Mouse (Mus musculus): ENCODE measurements around the gene Tmbim4.
"Not testable (repeated sequence)": the region's sequence is repeated elsewhere in the genome, so short reads cannot be mapped to it uniquely, and the experiment has no call there.

Gene Tmbim4

DNA sequence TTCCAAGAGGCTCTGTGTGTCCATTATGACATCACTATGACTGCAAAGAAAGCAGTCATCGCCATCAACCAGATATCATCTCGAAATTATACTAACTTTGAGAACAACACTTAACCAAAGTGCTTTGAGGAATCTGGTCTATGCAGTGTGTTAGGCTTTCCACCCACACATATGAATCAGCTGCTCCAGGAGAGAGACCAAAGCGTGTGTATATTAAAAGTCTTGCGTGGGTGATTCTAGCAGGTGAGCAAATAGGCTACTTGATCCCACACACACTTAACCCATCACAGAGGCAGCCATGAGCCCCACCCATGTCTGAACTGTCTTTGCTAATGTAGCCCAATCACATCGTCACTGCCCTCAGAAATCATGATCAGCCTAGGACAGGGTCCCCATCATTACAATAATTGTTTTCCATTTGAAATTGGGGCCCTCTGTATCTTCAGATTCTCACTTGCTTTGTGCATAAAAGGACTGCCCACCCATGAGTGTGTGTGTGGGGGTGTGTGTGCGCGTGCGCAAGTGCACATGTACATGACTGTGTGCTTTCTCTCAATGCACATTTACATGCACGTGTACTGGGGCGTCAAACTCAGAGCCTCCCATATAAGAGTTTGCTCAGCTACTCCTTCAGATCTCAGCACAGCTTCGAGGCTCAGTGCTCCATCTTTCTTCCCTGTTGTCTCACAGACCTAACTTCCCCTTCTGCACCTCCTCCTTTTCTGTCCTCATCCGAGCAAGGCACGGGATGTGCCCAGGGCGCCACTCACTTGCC, 4.1 kb upstream of the Tmbim4 start:
- no peak for DNase-seq (ENCODE audit: low read depth, low spot score)

- peak; percentile 74 for DNase-seq (ENCODE audit: low read depth, low spot score)
These were observed 592 bp downstream of the Tmbim4 start, which contains the start of gene Irak3 for GRCm38 (mm10) chr10:120201961-120202402. Gene Irak3 (minus strand): TSS chr10:120202130.

DNA sequence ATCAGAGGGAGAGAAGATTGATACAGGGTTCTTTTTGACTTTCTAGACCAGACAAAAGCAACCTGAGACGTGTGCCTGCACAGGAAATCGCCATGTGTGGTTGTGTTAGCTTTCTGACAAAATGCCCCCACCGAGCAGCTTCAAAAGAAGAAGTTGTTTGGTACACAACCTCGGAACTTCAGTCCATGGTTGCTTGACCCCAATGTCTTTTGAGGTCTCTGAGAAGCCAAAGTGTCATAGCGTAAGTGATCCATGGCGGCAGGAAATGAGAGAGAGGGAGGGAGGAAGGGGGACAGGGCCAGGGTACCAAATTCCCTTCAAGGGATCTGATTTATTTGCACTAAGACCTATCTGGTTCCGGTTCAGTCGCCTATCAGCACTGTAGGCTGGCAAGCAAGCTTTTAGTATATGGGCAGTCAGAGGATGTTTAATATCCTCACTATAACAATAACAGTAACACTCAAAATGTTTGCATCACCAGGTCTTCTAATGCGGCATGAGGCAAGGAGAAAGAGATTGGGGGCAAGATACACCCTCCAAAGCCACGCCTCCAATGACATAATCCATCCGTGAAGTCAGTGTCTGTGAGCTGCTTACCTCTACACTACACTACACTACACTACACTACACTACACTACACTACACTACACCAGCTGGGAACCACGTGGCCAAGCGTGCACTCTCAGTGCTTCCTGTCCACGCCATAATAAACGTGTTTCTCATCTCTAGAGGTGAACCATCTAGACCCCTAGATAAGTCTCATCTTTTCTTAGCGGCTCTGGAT, 1.3 kb downstream of the Tmbim4 start:
- no peak for DNase-seq (ENCODE audit: low read depth, low spot score)

DNA sequence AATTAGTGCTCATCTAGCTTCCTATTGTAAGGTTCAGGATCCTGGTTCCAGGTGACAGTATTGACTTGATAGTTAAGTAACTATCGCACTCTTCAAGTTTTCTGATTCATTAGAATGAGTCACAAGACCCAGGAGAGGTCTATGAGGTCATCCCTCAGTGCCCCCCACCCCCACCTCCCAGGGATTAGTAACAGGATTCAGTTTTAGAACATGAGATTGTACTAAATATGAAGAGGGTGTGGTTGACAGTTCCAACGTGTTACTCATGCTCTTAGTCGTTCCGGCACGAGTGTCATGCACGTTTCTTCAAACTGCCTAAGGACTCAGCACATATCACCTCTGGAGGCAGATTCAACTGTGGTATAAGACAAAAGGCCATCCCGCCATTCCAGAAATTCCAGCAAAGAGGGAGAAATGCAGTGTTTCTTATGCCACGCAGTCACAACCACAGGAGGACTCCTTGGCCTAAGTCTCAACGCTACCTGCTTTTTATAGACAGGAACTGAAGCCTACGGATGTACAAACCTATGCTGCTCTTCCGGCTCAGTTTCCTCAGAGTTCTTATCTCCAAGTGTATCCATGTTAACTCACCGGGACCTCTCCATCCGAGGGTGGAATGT, 3.3 kb downstream of the Tmbim4 start:
- DNase-seq (ENCODE audit: low read depth, low spot score), result no peak

DNA sequence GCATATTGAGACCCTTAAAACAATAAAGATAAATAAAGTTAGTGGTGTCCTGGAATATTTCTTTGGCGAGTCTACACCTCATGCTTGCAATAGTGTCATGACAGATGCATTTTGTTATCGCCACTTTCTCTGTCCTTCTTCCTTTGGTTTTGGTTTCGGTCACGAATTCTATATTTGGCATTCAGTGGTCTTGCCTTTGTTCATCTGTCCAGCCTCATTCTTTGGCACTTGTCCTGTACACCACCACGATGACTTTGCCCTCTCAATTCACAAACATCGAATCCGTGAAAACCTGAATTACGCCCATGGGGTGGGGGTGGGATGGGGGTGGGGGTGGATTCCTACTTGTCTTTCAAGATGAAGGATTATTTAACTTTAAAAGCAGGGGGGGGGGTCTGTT, 6.6 kb downstream of the Tmbim4 start:
- DNase-seq (ENCODE audit: low read depth, low spot score), result no peak

DNA sequence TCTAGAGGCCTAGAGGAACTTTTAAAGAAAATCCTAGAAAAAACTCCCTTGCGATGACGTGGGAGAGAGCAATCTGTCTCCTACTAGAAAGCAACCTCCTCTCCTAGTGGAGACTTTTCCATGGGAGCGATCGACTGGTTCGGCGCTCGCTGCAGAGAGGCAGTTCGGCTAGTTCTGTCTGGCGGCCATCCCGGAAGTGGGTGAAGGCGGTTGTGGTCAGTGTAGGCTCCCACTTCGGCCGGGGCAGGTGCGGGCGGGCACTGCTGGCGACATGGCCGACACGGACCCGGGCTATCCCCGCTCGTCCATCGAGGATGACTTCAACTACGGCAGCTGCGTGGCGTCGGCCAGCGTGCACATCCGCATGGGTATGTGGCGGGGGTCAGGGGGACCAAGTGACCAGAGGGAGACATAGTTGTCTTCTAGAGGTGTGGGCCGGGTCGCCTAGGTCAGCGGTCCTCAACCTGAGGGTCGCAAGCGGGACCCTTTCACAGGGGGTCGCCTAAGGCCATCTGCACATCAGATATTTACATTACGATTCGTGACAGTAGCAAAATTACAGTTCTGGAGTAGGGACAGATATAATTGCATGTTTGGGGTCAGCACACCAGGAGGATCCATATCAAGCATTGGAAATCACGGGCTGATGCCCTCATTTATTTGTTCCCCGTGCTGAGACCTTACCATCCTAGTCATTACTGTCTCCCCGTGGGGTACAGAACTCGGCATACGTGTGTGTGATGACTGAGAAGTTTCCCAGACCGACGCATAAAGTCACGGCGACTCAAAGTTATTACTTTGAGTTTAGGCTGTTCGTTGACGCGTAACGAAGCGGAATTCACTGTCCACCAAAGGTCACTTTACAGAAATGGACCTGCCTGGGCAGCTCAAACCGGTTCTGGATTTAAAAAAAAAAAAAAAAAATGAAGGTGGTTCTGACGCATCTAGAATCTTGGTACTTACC, 7.5 kb downstream of the Tmbim4 start:
- DNase-seq (ENCODE audit: low read depth, low spot score), result peak; percentile 71

- DNase-seq (ENCODE audit: low read depth, low spot score), result no peak
These were observed 8.1 kb downstream of the Tmbim4 start for GRCm38 (mm10) chr10:120209539-120209925.

DNA sequence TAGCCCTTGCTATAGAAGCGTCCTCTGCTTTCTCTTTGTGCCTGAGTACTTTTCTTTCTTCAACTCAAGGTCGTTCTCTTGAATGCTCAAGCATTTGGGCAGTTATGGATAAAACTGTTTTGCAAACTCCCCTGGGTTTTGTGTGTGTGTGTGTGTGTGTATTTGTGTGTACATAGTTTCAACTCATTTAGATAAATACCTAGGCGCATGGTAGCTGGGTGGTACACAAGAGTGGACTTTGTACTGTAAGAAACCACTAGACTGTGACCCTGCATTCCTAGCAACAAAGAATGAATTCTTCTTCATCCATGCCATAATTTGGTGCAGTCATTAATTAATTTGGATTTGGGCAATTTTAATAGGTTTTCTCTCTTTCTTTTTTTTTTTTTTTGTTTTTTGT, 8.7 kb downstream of the Tmbim4 start:
- DNase-seq (ENCODE audit: low read depth, low spot score), result no peak

DNA sequence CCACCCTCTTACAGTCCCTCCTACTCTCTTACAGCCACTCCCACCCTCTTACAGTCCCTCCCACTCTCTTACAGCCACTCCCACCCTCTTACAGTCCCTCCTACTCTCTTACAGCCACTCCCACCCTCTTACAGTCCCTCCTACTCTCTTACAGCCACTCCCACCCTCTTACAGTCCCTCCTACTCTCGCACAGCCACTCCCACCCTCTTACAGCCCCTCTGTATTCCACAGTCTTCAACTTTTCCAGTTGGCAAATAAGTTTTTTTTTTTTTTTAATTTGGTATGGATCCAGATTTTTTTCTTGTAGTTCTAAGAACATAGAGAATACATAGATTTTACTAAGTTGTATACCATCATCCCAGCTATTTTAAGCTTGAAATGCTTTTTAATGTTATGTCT, 15.7 kb downstream of the Tmbim4 start:
- DNase-seq (ENCODE audit: low read depth, low spot score), result not testable (repeated sequence)

DNA sequence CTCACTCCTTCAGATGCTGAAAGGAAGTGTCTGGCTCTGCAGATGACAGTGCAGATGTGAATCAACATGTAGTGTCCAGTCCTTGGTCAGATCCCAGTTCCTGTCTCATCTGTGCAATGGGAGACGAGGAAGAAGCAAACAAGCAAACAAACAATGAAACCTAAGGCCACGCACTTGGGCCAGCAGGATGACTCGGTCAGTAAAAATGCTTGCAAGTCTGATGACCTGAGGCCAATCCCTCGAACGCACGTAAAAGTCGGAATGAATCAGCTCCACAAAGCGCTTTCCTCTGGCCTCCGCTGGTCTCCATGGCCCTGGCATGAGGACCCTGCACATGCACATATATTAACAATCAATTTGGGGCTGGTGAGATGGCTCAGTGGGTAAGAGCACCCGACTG, 17.6 kb downstream of the Tmbim4 start:
- no peak for DNase-seq (ENCODE audit: low read depth, low spot score)

GRCm38 (mm10) chr10:120219578-120220359, 18.4 kb downstream of the Tmbim4 start:
- no peak for DNase-seq (ENCODE audit: low read depth, low spot score)

- DNase-seq (ENCODE audit: low read depth, low spot score), result no peak
These were observed 19.4 kb downstream of the Tmbim4 start for GRCm38 (mm10) chr10:120220776-120221175.

DNA sequence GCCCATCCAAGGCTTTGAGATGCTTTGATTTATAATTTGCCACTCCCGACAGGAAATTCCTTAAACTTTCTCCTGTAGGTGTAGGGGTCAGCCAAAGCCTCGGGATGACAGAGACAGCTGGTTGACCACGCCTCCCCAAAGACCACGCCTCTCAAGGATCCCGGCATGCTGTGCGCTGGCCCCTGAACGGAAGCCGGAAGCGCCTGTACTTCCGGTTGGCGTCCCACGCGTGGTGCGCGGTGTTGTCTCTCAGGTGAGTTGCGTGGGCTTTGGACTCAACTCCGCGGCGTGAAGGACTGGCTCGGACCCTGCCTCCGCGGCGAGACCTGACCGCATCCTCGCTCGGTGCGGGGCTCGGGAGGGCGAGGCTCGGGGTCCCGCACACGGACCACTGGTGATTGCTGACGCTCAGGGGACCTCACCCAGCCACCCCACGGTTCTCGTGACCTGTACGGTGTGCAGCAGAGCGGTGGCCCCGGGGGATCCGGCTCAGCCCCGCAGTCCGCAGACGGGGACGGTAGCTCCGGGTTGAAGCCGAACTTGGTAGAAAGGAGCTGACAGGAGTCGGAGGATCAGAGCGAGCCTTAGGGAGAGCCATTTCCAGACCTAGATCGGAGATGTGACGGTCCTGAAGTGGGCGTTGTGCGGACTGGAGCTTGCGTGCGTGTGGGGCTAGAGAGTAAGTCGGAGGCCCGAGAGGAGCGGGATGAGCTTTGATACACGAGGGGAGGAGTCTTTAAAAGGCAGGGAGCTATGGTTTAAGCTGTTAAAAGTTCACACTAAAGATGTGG, 25.7 kb downstream of the Tmbim4 start, which contains the start of gene Llph:
Llph (plus strand) TSS at position 200 of the 791 bp plus-strand sequence.
- DNase-seq (ENCODE audit: low read depth, low spot score), result peak; percentile 71

DNA sequence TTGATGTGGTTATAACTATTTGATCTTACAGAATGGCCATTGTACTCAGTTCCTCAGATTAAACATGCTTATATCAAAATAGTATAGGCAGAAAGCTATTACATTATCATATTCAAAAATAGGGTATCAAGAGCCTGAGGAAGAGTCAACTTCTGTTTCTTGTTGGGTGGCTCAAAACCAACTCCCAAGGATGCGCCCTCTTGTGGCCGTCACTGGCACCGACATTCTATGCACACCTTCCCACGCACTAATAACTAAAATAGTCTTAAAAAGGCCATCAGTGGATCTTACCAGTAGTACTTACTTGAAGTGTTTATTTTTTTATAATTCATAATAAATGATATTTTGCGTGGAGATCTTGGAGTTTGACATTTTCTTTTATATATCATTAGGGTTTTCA, 30.3 kb downstream of the Tmbim4 start:
- DNase-seq (ENCODE audit: low read depth, low spot score), result no peak

DNA sequence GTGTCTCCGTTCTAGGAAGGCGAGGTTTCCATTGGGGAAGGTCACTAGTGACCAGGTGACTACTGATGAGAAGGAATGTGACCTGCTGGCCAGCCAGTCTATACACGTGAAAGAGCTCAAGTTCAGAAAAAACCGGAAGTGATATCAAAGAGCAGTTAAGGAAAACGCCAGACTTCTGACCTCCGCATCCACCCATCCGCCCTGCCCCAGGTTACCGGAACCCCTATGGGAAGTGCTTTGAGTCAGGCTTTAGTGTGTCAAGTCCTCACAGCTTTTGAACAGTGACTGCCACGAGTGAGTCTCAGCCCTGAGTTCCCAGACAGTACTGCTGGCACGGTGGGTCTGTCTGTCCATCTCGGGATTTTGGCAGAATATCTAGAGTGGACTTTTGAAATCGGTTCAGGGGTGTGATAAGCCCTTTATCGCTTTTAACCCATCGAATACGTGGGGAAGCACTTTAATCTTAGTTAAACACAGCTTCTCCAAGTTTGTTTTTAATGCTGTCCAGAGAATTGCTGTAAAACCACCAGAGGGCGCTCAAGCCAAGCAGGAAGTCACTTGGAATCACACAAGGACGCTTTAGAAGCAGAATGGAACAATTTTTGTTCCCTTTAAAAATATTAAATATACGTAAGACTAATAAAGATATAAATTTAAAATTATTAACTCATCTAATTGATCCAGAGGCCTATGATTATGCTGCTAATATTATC, 32.4 kb downstream of the Tmbim4 start:
- peak; percentile 62 for DNase-seq (ENCODE audit: low read depth, low spot score)

- DNase-seq (ENCODE audit: low read depth, low spot score), result no peak
These were observed 35.5 kb downstream of the Tmbim4 start for GRCm38 (mm10) chr10:120236855-120237254.

DNA sequence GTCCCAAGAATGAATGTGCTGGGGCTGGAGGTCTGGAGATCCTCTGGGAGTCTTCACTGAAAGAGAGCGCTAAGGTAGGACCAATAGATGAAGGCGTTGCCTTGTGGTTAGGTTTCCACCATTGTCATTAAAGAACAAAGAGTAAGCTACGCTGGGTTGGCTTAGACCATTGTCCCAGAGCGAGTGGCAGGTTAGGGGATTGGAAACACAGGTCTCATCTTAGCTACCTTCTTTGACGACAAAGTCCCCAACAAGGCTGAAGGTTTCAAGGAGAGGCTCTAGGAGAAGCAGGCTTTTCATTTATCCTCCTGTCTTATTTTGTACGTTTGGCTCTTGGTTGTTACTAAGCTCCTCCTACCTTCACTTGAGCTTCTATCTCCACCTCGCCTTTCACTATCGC, 36.9 kb downstream of the Tmbim4 start:
- no peak for DNase-seq (ENCODE audit: low read depth, low spot score)

DNA sequence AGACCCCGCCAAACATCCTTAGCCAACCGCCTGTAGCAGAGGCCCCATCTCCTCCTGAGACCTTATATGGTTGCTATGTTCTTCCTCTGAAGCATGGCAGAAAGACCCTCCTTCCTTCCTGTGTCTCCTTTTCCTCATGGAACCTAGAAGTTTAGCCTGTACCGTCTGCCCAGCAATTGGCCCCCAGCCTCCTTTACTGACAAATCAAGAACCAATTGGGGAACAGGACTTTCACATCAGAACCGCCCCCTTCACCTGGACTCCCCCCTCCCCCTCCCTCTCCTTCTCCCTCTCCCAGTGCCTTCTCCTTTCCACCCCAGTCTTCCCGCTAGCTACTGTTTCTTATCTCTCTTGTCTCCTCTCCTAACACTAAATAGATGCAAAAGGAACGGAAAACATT, 38.1 kb downstream of the Tmbim4 start:
- no peak for DNase-seq (ENCODE audit: low read depth, low spot score)

DNA sequence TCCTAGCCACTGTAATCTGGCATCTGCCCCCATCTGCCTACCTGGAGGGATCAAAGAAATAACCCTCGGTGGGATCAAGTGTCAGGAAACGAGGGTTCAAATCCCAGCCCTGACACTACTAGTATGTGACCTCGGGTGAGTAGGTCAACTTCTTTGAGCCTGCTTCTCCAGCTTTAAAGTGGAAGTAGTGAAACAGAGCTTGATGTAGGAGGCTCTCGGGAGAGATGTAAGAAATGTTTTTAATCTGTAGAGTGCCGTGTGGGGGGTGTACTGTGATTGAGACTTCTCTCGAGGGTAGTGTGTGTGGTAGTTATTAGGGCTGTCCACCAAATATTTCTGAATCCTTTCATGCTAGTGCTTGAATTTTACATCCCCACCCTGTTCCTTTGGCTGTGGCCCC, 41.0 kb downstream of the Tmbim4 start:
- DNase-seq (ENCODE audit: low read depth, low spot score), result no peak
